Mouse (Mus musculus) MEL (cell line): ENCODE data around the gene Trappc10. TPM values are rescaled to one million over a fixed set of nuclear protein-coding genes. Genes with fewer than 3 reads are reported as not detected.

Experiments
- DNase-seq: peaks from one replicate; pipeline ENCODE4 v3.0.0; 2011; ENCODE audit warnings: low read depth, low spot score
- H3K27ac ChIP-seq: 2 replicates; pipeline ENCODE4 v1.5.1; 2012; ENCODE audit warnings: low read depth, mild to moderate bottlenecking, control low read depth, low read length, moderate library complexity; ENCODE audit not compliant: control insufficient read depth
- H3K27me3 ChIP-seq, 2 experiments: fragments of 150-350 bp in 1 of 2; sonication (generic) in 1 of 2; 2 replicates each; pipeline ENCODE4 v1.6.1; 2012; ENCODE audit warnings: low read length in 2 of 2, mild to moderate bottlenecking in 2 of 2, improper control_type of control experiment in 1 of 2, moderate library complexity in 1 of 2; ENCODE audit not compliant: insufficient read depth in 2 of 2, control insufficient read depth in 1 of 2
- H3K36me3 ChIP-seq, 2 experiments: 2 replicates each; pipeline ENCODE4 v1.6.1; 2012 to 2014; ENCODE audit warnings: low read length in 2 of 2, improper control_type of control experiment in 1 of 2, inconsistent platforms in 1 of 2, mild to moderate bottlenecking in 1 of 2; ENCODE audit not compliant: insufficient read depth in 2 of 2, control insufficient read depth in 1 of 2
- H3K4me1 ChIP-seq, 2 experiments: fragments of 150-350 bp in 1 of 2; sonication (generic) in 1 of 2; 2 replicates each; pipeline ENCODE4 v1.6.1; 2012; ENCODE audit warnings: low read length in 2 of 2, improper control_type of control experiment in 1 of 2, mild to moderate bottlenecking in 1 of 2; ENCODE audit not compliant: insufficient read depth in 2 of 2, control insufficient read depth in 1 of 2
- H3K4me3 ChIP-seq, 2 experiments: fragments of 150-350 bp in 1 of 2; sonication (generic) in 1 of 2; 2 replicates each; pipeline ENCODE4 v1.5.1; 2012; ENCODE audit warnings: low read depth in 2 of 2, low read length in 2 of 2, mild to moderate bottlenecking in 2 of 2, moderate library complexity in 2 of 2, control low read depth in 1 of 2, improper control_type of control experiment in 1 of 2; ENCODE audit not compliant: control insufficient read depth in 1 of 2, insufficient read depth in 1 of 2
- H3K79me2 ChIP-seq: 2 replicates; pipeline ENCODE4 v1.6.1; 2012; ENCODE audit warnings: mild to moderate bottlenecking, low read length, moderate library complexity; ENCODE audit not compliant: control insufficient read depth, poor library complexity, insufficient read depth
- H3K9ac ChIP-seq: 2 replicates; pipeline ENCODE4 v1.6.1; 2012; ENCODE audit warnings: low read depth, mild to moderate bottlenecking, control low read depth, low read length, moderate library complexity; ENCODE audit not compliant: control insufficient read depth, poor library complexity, severe bottlenecking
- H3K9me3 ChIP-seq: fragments of 150-350 bp; sonication (generic); replicated peaks from 2 replicates; pipeline ENCODE4 v1.6.1; 2012; ENCODE audit warnings: mild to moderate bottlenecking, low read length, improper control_type of control experiment, moderate library complexity; ENCODE audit not compliant: insufficient read depth
- BHLHE40 ChIP-seq: IDR thresholded peaks from 2 replicates; pipeline ENCODE4 v1.6.1; 2012; ENCODE audit warnings: low read depth, mild to moderate bottlenecking, inconsistent platforms, low read length, improper control_type of control experiment, borderline replicate concordance
- CHD1 ChIP-seq: IDR thresholded peaks from 2 replicates; pipeline ENCODE4 v1.6.1; 2012; ENCODE audit warnings: low read depth, mild to moderate bottlenecking, inconsistent platforms, low read length, improper control_type of control experiment
- CHD2 ChIP-seq: IDR thresholded peaks from 2 replicates; pipeline ENCODE4 v1.6.1; 2011; ENCODE audit warnings: low read length, improper control_type of control experiment
- CTCF ChIP-seq, 3 experiments: IDR thresholded peaks in 2 of 3; conservative IDR thresholded peaks in 1 of 3; 2 replicates each; pipeline ENCODE4 v1.5.1; 2011 to 2012; ENCODE audit warnings: low read length in 3 of 3, low read depth in 2 of 3, mild to moderate bottlenecking in 2 of 3, improper control_type of control experiment in 1 of 3, inconsistent platforms in 1 of 3, mixed read lengths in 1 of 3, moderate library complexity in 1 of 3; ENCODE audit not compliant: control insufficient read depth in 1 of 3, insufficient read depth in 1 of 3, poor library complexity in 1 of 3, severe bottlenecking in 1 of 3
- E2F4 ChIP-seq: IDR thresholded peaks from 2 replicates; pipeline ENCODE4 v1.6.1; 2011; ENCODE audit warnings: low read depth, low read length, improper control_type of control experiment, borderline replicate concordance
- ELF1 ChIP-seq: IDR thresholded peaks from 2 replicates; pipeline ENCODE4 v1.6.1; 2014; ENCODE audit warnings: low read depth, mild to moderate bottlenecking, inconsistent platforms, low read length, improper control_type of control experiment, moderate library complexity
- EP300 ChIP-seq, 2 experiments: IDR thresholded peaks; 2 replicates each; pipeline ENCODE4 v1.6.1; 2011; ENCODE audit warnings: improper control_type of control experiment in 2 of 2, low read length in 2 of 2, low read depth in 1 of 2, mild to moderate bottlenecking in 1 of 2
- ETS1 ChIP-seq: IDR thresholded peaks from 2 replicates; pipeline ENCODE4 v1.6.1; 2012; ENCODE audit warnings: low read depth, mild to moderate bottlenecking, inconsistent platforms, low read length, improper control_type of control experiment, moderate library complexity
- GATA1 ChIP-seq: IDR thresholded peaks from 2 replicates; pipeline ENCODE4 v1.6.1; 2011; ENCODE audit warnings: low read depth, low read length, improper control_type of control experiment
- HCFC1 ChIP-seq: IDR thresholded peaks from 2 replicates; pipeline ENCODE4 v1.6.1; 2012; ENCODE audit warnings: low read depth, mild to moderate bottlenecking, inconsistent platforms, low read length, improper control_type of control experiment, moderate library complexity
- JUND ChIP-seq: IDR thresholded peaks from 2 replicates; pipeline ENCODE4 v1.6.1; 2011; ENCODE audit warnings: low read depth, mild to moderate bottlenecking, improper control_type of control experiment, low read length
- KAT2A ChIP-seq: conservative IDR thresholded peaks from 2 replicates; pipeline ENCODE4 v1.6.1; 2012; ENCODE audit warnings: low read depth, low read length, improper control_type of control experiment, inconsistent platforms
- MAFK ChIP-seq: IDR thresholded peaks from 2 replicates; pipeline ENCODE4 v1.6.1; 2011; ENCODE audit warnings: low read depth, mild to moderate bottlenecking, low read length, improper control_type of control experiment, borderline replicate concordance
- MAX ChIP-seq: IDR thresholded peaks from 2 replicates; pipeline ENCODE4 v1.6.1; 2011; ENCODE audit warnings: low read length, improper control_type of control experiment
- MAZ ChIP-seq: IDR thresholded peaks from 2 replicates; pipeline ENCODE4 v1.6.1; 2012; ENCODE audit warnings: low read depth, mild to moderate bottlenecking, inconsistent platforms, low read length, improper control_type of control experiment
- MEF2A ChIP-seq: IDR thresholded peaks from 2 replicates; pipeline ENCODE4 v1.6.1; 2014; ENCODE audit warnings: low read depth, mild to moderate bottlenecking, inconsistent platforms, low read length, improper control_type of control experiment; ENCODE audit not compliant: poor library complexity, insufficient replicate concordance, severe bottlenecking; ENCODE audit errors: extremely low read depth
- MXI1 ChIP-seq: IDR thresholded peaks from 2 replicates; pipeline ENCODE4 v1.6.1; 2011; ENCODE audit warnings: mild to moderate bottlenecking, low read depth, low read length, improper control_type of control experiment
- MYC ChIP-seq: IDR thresholded peaks from 2 replicates; pipeline ENCODE4 v1.6.1; 2011; ENCODE audit warnings: low read depth, mild to moderate bottlenecking, low read length, improper control_type of control experiment, moderate library complexity
- NELFE ChIP-seq: IDR thresholded peaks from 2 replicates; pipeline ENCODE4 v1.6.1; 2011; ENCODE audit warnings: low read depth, low read length, improper control_type of control experiment
- NRF1 ChIP-seq: IDR thresholded peaks from 2 replicates; pipeline ENCODE4 v1.6.1; 2014; ENCODE audit warnings: low read depth, mild to moderate bottlenecking, inconsistent platforms, low read length, improper control_type of control experiment, moderate library complexity; ENCODE audit not compliant: poor library complexity, insufficient read depth, severe bottlenecking
- POLR2A ChIP-seq, 2 experiments: IDR thresholded peaks; 2 replicates each; pipeline ENCODE4 v1.6.1; 2011 to 2012; ENCODE audit warnings: low read length in 2 of 2, mild to moderate bottlenecking in 2 of 2, control low read depth in 1 of 2, improper control_type of control experiment in 1 of 2, low read depth in 1 of 2, moderate library complexity in 1 of 2; ENCODE audit not compliant: control insufficient read depth in 1 of 2, insufficient read depth in 1 of 2, poor library complexity in 1 of 2
- POLR2AphosphoS2 ChIP-seq: IDR thresholded peaks from 2 replicates; pipeline ENCODE4 v1.6.1; 2011; ENCODE audit warnings: low read length, improper control_type of control experiment
- POLR2AphosphoS5 ChIP-seq: IDR thresholded peaks from 2 replicates; pipeline ENCODE4 v1.6.1; 2012; ENCODE audit warnings: low read depth, borderline replicate concordance, mild to moderate bottlenecking, inconsistent platforms, low read length, moderate library complexity, mixed read lengths
- RCOR1 ChIP-seq: IDR thresholded peaks from 2 replicates; pipeline ENCODE4 v1.6.1; 2012; ENCODE audit warnings: low read depth, mild to moderate bottlenecking, inconsistent platforms, low read length, improper control_type of control experiment
- SIN3A ChIP-seq: IDR thresholded peaks from 2 replicates; pipeline ENCODE4 v1.6.1; 2012; ENCODE audit warnings: low read length, improper control_type of control experiment, inconsistent platforms
- SMC3 ChIP-seq: IDR thresholded peaks from 2 replicates; pipeline ENCODE4 v1.6.1; 2011; ENCODE audit warnings: low read depth, low read length, improper control_type of control experiment
- TBP ChIP-seq: IDR thresholded peaks from 2 replicates; pipeline ENCODE4 v1.8.0; 2011; ENCODE audit warnings: low read depth, low read length, improper control_type of control experiment
- TCF12 ChIP-seq: IDR thresholded peaks from 2 replicates; pipeline ENCODE4 v1.6.1; 2014; ENCODE audit warnings: low read depth, mild to moderate bottlenecking, inconsistent platforms, low read length, improper control_type of control experiment, moderate library complexity
- USF2 ChIP-seq, 2 experiments: IDR thresholded peaks; 2 replicates each; pipeline ENCODE4 v1.6.1; 2011 to 2012; ENCODE audit warnings: improper control_type of control experiment in 2 of 2, low read length in 2 of 2, borderline replicate concordance in 1 of 2, inconsistent platforms in 1 of 2, low read depth in 1 of 2, mild to moderate bottlenecking in 1 of 2; ENCODE audit not compliant: insufficient read depth in 1 of 2
- ZC3H11A ChIP-seq: IDR thresholded peaks from 2 replicates; pipeline ENCODE4 v1.6.1; 2012; ENCODE audit warnings: low read depth, mild to moderate bottlenecking, inconsistent platforms, low read length, improper control_type of control experiment
- ZMIZ1 ChIP-seq: IDR thresholded peaks from 2 replicates; pipeline ENCODE4 v1.6.1; 2012; ENCODE audit warnings: low read depth, mild to moderate bottlenecking, inconsistent platforms, low read length, improper control_type of control experiment, moderate library complexity
- ZNF384 ChIP-seq: IDR thresholded peaks from 2 replicates; pipeline ENCODE4 v1.6.1; 2012; ENCODE audit warnings: low read depth, mild to moderate bottlenecking, inconsistent platforms, low read length, improper control_type of control experiment
- polyA plus RNA-seq, 2 experiments: library from polyadenylated mRNA; stranded (reverse) in 1 of 2; unstranded in 1 of 2; fragments of >175 nt in 1 of 2; fragments of >200 nt in 1 of 2; gene quantifications; 2 replicates each; pipeline versions ENCODE4 v1.2.1 to v1.2.4; 2012; ENCODE audit warnings: low replicate concordance in 2 of 2, low read depth in 1 of 2; ENCODE audit not compliant: insufficient read length in 2 of 2, insufficient read depth in 1 of 2, missing spikeins in 1 of 2
- total RNA-seq: library from RNA; depleted of rRNA; stranded (reverse); fragments of 300-350 nt; gene quantifications from 2 replicates; pipeline ENCODE4 v1.2.3, GENCODE M21; 2012

Trappc10 gene
- total and polyA plus RNA-seq, 3 experiments: 26.1 to 35.5 TPM; not detected in 1

GRCm38 (mm10) chr10:78246725-78247124 lies 2.3 kb upstream of the Trappc10 start:
- Histone ChIP-seq H3K79me2 (peaks cover 17% of the 10 kb centered on the region), H3K9me3 (no peaks in the 10 kb centered on the region), H3K27me3 (peaks cover 0 to 4% of the 10 kb centered on the region in 2 experiments; a peak in 2 of 4 replicates), H3K9ac (peak overlapping the region; percentile 26; the same call in 1 of the 2 replicates), H3K4me3 (no peak overlapping the region), H3K4me1 (peaks cover 5 to 28% of the 10 kb centered on the region in 2 experiments), H3K36me3 (peaks cover 2 to 26% of the 10 kb centered on the region in 2 experiments; a peak in 2 of 4 replicates), H3K27ac (peak overlapping the region; percentile 69)
- TF ChIP-seq HCFC1 (no peak), TCF12 (no peak), SMC3 (no peak), ELF1 (no peak), GATA1 (no peak), MAX (no peak), ZC3H11A (no peak), USF2 (IDR thresholded peaks at IDR 0.05; ENCODE audit: borderline replicate concordance in 1 of 2, insufficient read depth in 1 of 2, low read depth in 1 of 2, low read length in 2 of 2) (no peak), SIN3A (no peak), MEF2A (no peak), CHD2 (no peak), RCOR1 (no peak), E2F4 (no peak)
- DNase-seq: no peak

- peaks cover 23% of the 10 kb centered on the region for H3K79me2 ChIP-seq
- DNase-seq: no peak
- H3K36me3 ChIP-seq: peaks cover 2 to 26% of the 10 kb centered on the region in 2 experiments; a peak in 2 of 4 replicates
- H3K9me3 ChIP-seq: no peaks in the 10 kb centered on the region
- H3K4me1 ChIP-seq: peaks cover 5 to 28% of the 10 kb centered on the region in 2 experiments
- H3K4me3 ChIP-seq: peak overlapping the region; percentile 60 to 67
- no peaks in the 10 kb centered on the region for H3K27me3 ChIP-seq
- peak overlapping the region; percentile 70 for H3K27ac ChIP-seq
- peak overlapping the region; percentile 52 for H3K9ac ChIP-seq
- TF ChIP-seq POLR2AphosphoS5 (no peak), MAZ (no peak), MAFK (no peak), NRF1 (no peak), NELFE (no peak), KAT2A (no peak), ETS1 (no peak), POLR2AphosphoS2 (no peak), TCF12 (no peak), RCOR1 (no peak), TBP (no peak), MYC (no peak), ZNF384 (no peak), SIN3A (0 out of 2 replicates have a peak, but pooled peaks have one; percentile 7), JUND (no peak), SMC3 (no peak), MEF2A (no peak), CHD1 (0 out of 2 replicates have a peak, but pooled peaks have one; percentile 60), ZMIZ1 (no peak), CTCF (IDR thresholded peaks at IDR 0.05 in 2 of 3, conservative IDR thresholded peaks at IDR 0.05 in 1 of 3; ENCODE audit: control insufficient read depth in 1 of 3, insufficient read depth in 1 of 3, low read depth in 2 of 3, low read length in 3 of 3, poor library complexity in 1 of 3, severe bottlenecking in 1 of 3) (no peak), EP300 (IDR thresholded peaks at IDR 0.05; ENCODE audit: low read depth in 1 of 2, low read length in 2 of 2) (0 out of 4 replicates have a peak, but pooled peaks of 1 of the 2 experiments have one; percentile 21), BHLHE40 (no peak), MXI1 (no peak), HCFC1 (0 out of 2 replicates have a peak, but pooled peaks have one; percentile 34), POLR2A (IDR thresholded peaks at IDR 0.05; ENCODE audit: control insufficient read depth in 1 of 2, insufficient read depth in 1 of 2, low read depth in 1 of 2, low read length in 2 of 2, poor library complexity in 1 of 2) (no peak)
Measured at GRCm38 (mm10) chr10:78245225-78245547, 745 bp upstream of the Trappc10 start.
